33 mouse cellular contexts compared by ENCODE assay signal in genomic region chr12:116566672-116567071, GRCm38 (mm10).
"Had no signal": no experiment of that assay in that cellular context is flagged by ENCODE, and none has a peak within 500 bp of the region (broad histone marks: within the 10 kb centered on the region; RNA-seq: fewer than 3 reads in every experiment).

No protein-coding gene starts in this region.

- H3K36me3 ChIP-seq: limb, embryonic 10.5 days; limb, embryonic 12.5 days; limb, embryonic 13.5 days; limb, embryonic 15.5 days; liver, embryonic 12.5 days; liver, embryonic 13.5 days; liver, embryonic 15.5 days; lung, embryonic 15.5 days; midbrain, embryonic 10.5 days; midbrain, embryonic 12.5 days; midbrain, embryonic 13.5 days; midbrain, embryonic 15.5 days; neural tube, embryonic 12.5 days; neural tube, embryonic 13.5 days had no signal

- H3K4me2 ChIP-seq: limb, embryonic 12.5 days; limb, embryonic 13.5 days; limb, embryonic 15.5 days; liver, embryonic 11.5 days; liver, embryonic 12.5 days; liver, embryonic 13.5 days; liver, embryonic 15.5 days; lung, embryonic 14.5 days; lung, embryonic 15.5 days; midbrain, embryonic 11.5 days; midbrain, embryonic 12.5 days; midbrain, embryonic 13.5 days; midbrain, embryonic 15.5 days; neural tube, embryonic 12.5 days; neural tube, embryonic 13.5 days had no signal

- H3K27ac ChIP-seq: limb, embryonic 10.5 days; limb, embryonic 12.5 days; limb, embryonic 13.5 days; limb, embryonic 15.5 days; liver, embryonic 12.5 days; liver, embryonic 13.5 days; liver, embryonic 14.5 days; liver, embryonic 15.5 days; lung, embryonic 15.5 days; macrophage; midbrain, embryonic 10.5 days; midbrain, embryonic 12.5 days; midbrain, embryonic 13.5 days; midbrain, embryonic 15.5 days; neural tube, embryonic 12.5 days; neural tube, embryonic 13.5 days had no signal

- H3K9me3 ChIP-seq: limb, embryonic 10.5 days; limb, embryonic 12.5 days; limb, embryonic 13.5 days; limb, embryonic 15.5 days; liver, embryonic 12.5 days; liver, embryonic 13.5 days; liver, embryonic 15.5 days; lung, embryonic 15.5 days; megakaryocyte, embryonic 14.5 days; midbrain, embryonic 10.5 days; midbrain, embryonic 12.5 days; midbrain, embryonic 13.5 days; midbrain, embryonic 15.5 days; neural tube, embryonic 12.5 days; neural tube, embryonic 13.5 days had no signal

- DNase-seq: left cerebral cortex, postnatal 4 days; liver; liver, embryonic 13.5 days; liver, postnatal 0 days; lung, adult 18-20 months; lung, adult 2 months; lung, embryonic 14.5 days; lung, postnatal 10 days; lung, postnatal 14 days; lung, postnatal 36 days; lung, postnatal 4 days; midbrain, embryonic 14.5 days had no signal

- H3K9ac ChIP-seq: limb, embryonic 12.5 days; limb, embryonic 13.5 days; limb, embryonic 15.5 days; liver, embryonic 12.5 days; liver, embryonic 13.5 days; liver, embryonic 14.5 days; liver, embryonic 15.5 days; liver, postnatal 0 days; lung, embryonic 14.5 days; lung, embryonic 15.5 days; midbrain, embryonic 12.5 days; midbrain, embryonic 13.5 days; midbrain, embryonic 15.5 days; neural tube, embryonic 12.5 days; neural tube, embryonic 13.5 days had no signal

- H3K4me1 ChIP-seq: limb, embryonic 10.5 days; limb, embryonic 12.5 days; limb, embryonic 13.5 days; limb, embryonic 15.5 days; liver, embryonic 12.5 days; liver, embryonic 13.5 days; liver, embryonic 15.5 days; lung, embryonic 15.5 days; megakaryocyte, embryonic 14.5 days; midbrain, embryonic 10.5 days; midbrain, embryonic 12.5 days; midbrain, embryonic 13.5 days; midbrain, embryonic 15.5 days; neural tube, embryonic 12.5 days; neural tube, embryonic 13.5 days had no signal

- H3K4me3 ChIP-seq: limb, embryonic 10.5 days; limb, embryonic 12.5 days; limb, embryonic 13.5 days; limb, embryonic 15.5 days; liver, embryonic 12.5 days; liver, embryonic 13.5 days; liver, embryonic 15.5 days; lung, embryonic 15.5 days; midbrain, embryonic 10.5 days; midbrain, embryonic 12.5 days; midbrain, embryonic 13.5 days; midbrain, embryonic 15.5 days; myocyte; neural tube, embryonic 12.5 days; neural tube, embryonic 13.5 days had no signal

- ATAC-seq: liver, embryonic 12.5 days; liver, postnatal 0 days; lung, postnatal 0 days; midbrain, embryonic 13.5 days; midbrain, embryonic 15.5 days; midbrain, embryonic 16.5 days had no signal

- H3K27me3 ChIP-seq: limb, embryonic 12.5 days; limb, embryonic 13.5 days; limb, embryonic 15.5 days; liver, embryonic 12.5 days; liver, embryonic 13.5 days; liver, embryonic 15.5 days; lung, embryonic 15.5 days; midbrain, embryonic 12.5 days; midbrain, embryonic 13.5 days; midbrain, embryonic 15.5 days; neural tube, embryonic 12.5 days; neural tube, embryonic 13.5 days had no signal
